Mouse (Mus musculus): ENCODE data around the gene Gm13769.
"Not testable (repeated sequence)": the region's sequence is repeated elsewhere in the genome, so short reads cannot be mapped to it uniquely, and the experiment has no call there.

The Gm13769 gene

GRCm38 (mm10) chr2:90321900-90322299 is at the start of gene Gm13769:
Gene Gm13769, plus strand, starts transcription at chr2:90322200.
- not testable (repeated sequence) for DNase-seq

DNA sequence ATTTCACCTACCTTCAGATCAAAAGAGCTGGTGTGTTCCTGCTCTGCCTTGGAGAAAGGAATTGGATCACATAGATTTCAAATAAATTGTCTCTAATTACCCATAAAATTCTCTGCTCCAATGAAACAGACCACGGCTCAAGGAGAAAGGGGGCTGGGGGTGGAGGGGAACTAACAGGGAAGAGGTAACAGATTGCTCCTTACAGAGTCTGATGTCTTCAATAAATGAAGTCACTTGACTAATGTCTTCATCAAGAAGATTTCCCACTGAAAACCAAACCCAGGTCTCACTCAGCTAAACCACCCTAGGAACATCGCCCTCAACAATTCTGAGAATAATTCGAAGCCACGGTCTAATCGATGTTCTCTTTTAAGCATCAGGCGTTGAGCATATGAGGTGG is 29.3 kb upstream of the Gm13769 start, which contains the start of gene Olfr1272:
TSS of gene Olfr1272 (minus strand) at position 101 of the 400 bp plus-strand sequence.
- DNase-seq: no peak

DNA sequence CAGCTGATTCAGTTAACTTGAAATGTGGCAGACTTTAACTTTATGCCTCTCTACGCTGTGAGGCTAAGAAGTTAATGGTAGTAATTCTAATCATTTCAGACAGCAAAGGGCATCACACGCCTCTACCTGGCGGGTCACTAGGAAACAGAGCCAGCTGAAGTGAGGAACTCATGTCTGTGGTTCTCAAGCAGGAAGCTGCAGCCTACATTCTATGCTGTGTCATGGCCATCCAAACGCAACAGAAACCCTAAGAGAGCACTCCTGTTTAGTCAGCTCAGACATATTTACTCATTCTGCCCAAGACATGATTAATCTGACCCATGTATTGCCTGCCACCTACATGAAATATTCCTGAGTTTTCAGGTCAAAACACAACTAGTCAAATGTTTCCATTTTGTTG is 24.7 kb downstream of the Gm13769 start:
- not testable (repeated sequence) for DNase-seq

- not testable (repeated sequence) for DNase-seq
Measured at GRCm38 (mm10) chr2:90351047-90351446, 29.0 kb downstream of the Gm13769 start.

DNA sequence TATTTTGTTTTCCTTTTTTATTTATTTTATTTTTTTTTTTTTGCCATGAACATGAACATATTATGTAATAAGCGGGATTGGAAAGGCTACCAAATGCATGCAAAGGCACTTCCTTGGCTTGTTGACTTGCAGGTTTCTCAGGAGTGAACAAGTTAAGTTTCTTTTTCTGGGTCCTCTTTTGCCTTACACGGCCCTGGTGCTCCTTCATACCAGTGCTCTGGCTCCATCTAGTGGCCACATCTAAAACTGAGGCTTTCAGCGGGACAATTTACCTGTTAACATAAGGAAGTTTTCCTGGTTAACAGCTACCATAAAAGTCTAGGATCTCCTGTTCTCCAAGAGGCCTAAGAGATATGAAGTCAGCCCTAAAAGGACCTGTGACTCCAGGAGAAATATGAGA is 29.5 kb downstream of the Gm13769 start:
- DNase-seq: not testable (repeated sequence)

- DNase-seq: not testable (repeated sequence)
Measured at GRCm38 (mm10) chr2:90359229-90359628, 37.2 kb downstream of the Gm13769 start.

- not testable (repeated sequence) for DNase-seq
Measured at GRCm38 (mm10) chr2:90360199-90360598, 38.2 kb downstream of the Gm13769 start.
